Mouse (Mus musculus) CD4-positive, CD25-positive, alpha-beta regulatory T cell, adult 2 months (primary cell): ENCODE results near the gene Impg1.
A peak's percentile ranks its signal among the peaks of the same experiment; 100 is the strongest.

Experiments
- DNase-seq: peaks from one replicate; pipeline ENCODE4 v3.0.0-alpha.2; 2012; ENCODE audit warnings: low read depth, low spot score

Gene Impg1

DNA sequence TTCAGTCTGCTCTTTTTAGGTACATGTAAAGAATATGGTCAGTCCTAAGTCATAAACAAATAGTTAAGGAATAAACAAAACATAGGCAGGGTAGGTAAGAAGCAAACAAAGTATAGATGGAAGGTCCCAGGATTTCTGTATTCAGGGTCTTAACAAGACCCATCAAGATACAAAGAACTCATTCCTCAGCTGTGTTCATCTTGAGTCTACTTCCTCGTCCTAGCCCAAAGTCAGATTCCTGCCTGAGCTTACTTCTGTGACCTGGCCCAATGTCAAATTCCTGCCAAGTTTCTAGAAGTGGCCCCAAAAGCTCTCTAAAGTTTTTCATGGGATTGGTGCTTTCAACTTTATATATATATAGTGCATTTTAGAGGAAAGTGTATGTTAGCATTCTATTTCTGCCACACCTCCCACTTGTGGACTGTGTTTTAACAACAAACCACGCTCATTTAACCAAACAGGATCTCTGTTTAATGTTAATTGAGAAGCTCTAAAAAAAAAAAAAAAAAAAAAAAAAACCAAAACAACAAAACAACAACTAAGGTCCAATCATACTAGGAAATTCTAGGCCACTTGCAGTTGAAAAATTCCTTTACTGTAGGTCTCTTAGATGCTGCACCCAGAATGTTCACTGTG lies 180.6 kb downstream of the Impg1 start:
- DNase-seq = no peak

DNA sequence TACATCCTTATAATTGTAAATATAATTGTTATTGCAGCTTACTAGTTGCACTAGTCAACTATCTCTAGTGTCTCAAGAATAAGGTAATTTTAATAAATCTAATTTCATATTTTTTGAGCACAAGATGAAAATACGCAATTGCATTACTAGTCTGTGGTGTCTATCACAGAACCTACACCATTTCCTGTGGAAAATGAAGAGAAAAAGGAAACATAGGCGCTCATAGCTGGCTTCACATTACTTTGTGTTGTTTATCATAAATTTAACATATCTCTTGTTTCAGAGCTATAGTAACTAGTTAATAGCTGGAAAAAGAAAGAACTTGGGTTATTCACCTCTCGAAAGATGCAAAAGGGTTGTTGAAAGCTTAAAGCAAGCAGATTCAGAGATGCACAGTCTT lies 182.9 kb downstream of the Impg1 start:
- DNase-seq = peak; percentile 41

DNA sequence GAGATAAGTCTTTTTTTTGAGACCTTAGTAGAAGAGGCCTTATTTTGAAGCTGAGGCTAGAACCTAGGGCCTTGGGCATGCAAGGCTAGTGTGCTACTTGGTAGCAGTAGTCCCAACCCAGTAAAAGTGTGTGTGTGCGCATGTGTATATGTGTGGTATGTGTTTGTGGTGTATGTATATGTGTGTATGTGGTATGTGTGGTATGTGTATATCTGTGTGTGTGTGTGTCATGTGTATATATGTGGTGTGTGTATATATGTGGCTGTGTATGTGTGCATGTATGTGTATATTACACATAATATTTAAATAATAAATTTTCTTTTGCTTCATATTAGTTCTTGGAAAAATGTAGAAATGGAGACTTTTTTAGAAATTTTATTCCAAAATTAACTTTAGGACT lies 184.6 kb downstream of the Impg1 start:
- DNase-seq = no peak

DNA sequence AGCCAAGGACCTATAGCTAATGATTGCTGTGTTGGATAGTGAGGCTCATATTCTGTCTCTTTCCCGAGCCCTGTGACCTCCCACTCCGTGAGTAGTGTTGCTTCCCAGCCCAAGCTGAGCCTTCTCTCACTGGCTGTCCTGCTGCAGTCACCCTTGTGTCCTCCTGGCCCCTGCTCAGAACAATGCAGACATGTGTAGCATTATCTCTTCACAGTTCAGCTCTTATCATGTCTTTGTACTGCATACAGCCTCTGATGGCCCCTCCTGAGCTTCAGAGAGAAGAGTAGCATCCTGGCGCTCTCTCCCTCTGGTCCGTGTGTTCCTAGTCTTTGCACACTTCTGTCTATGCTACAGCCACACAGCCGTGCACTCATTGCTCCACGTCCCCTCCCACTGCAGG lies 187.5 kb downstream of the Impg1 start:
- no peak for DNase-seq

DNA sequence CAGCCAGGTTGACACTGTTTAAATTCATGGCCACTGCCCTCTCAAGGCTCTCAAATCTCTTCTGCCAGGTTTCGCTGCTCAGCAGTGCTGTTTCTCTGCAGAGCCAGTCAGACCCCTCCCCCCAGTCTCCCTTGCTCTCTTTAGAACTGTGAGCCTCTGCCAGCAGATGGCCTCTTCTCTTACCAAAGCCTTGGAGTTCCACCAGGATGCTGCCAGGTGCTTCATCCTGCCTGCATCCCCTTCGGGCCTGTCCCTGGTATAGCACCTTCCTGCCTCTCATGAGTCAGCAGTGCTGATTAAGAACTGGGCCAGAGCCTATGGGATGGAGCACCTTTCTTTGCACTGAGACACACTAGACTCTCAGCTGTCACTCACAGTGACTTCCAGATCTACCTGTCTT lies 188.1 kb downstream of the Impg1 start:
- DNase-seq = no peak

DNA sequence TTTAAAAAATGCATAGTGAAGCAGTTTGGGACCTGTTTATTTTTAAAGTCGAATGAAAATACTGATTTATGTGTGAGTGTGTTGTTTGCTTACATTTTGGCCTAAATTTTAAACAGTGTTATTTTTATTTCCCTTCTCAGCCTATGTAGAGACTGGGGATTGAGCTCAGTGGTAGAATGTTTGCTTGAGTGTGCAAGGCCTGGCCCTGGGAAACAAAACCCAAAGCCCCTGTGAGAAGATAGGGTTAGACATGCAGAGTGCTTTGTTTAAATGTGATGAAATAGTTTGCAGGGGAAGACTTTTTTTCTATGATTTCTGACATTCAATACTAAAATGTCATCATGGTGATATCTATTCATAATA lies 189.5 kb downstream of the Impg1 start:
- DNase-seq = no peak

DNA sequence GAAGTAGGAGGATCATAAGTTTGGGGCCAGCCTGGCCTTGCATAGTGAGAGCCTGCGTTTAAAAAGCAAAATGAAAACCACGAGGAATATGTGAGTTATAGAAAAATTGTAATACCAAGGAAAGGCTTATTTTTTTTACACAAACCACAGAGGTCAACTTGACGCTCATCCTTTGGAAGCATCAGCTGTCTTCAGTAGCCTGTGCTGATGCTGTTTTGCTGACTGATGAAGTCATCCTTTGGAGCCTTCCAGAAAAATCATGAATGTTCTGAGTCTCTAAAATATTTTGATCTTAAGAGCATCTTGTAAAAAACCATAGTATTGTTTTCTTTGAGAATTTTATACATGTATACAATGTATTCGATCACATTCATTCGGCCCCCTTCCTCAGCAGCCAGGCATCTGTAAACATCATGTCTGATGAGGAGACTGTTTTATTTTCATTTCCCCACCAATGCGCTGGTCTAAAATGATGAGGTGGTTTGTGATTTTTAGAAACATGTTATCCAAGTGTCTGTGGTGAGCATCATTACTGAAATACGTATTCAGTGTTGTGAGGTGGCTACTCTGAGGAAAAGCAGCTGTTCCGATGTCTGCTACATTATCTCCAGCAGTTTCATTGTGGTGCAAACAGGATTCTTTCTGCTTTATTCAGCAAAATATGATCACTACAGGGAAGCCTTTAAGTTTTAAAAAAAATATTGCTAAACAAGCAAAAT lies 190.1 kb downstream of the Impg1 start:
- no peak for DNase-seq

DNA sequence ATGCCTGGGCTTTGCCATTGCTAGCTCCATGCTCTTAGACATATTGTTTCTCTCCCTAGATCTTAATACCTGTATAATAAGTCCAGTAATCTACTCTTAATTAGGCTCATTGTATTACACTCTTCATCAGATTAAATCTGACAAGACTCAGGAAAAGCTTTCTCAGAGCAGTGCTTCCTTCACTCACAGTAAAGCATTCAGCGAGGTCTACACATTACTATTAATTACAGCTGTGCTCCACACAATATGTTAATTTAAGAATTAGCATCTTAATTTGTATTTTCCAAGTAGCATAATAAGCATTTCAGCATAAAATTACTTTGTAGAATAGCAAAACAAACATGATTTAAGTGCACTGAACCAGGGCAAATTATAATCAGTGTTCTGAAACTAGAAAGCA lies 192.3 kb downstream of the Impg1 start:
- no peak for DNase-seq

DNA sequence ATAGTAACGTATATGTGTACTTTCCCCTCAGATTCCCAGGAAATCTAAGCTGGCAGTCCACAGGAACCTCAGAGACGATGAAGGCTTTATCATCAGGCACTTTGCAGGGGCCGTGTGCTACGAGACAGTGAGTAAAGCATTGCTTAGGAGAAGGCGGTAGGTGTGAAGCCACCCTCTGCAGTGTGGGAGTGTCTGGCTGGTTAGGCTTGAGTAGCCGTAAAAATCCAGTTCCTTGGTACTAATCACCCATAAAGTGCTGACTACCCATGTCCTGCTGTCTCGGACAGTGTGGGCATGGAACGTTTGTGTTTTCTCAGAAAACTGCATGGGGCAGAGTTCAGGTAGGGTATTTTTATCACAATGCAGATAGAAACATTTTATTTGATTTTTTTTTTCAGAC lies 195.7 kb downstream of the Impg1 start:
- no peak for DNase-seq

DNA sequence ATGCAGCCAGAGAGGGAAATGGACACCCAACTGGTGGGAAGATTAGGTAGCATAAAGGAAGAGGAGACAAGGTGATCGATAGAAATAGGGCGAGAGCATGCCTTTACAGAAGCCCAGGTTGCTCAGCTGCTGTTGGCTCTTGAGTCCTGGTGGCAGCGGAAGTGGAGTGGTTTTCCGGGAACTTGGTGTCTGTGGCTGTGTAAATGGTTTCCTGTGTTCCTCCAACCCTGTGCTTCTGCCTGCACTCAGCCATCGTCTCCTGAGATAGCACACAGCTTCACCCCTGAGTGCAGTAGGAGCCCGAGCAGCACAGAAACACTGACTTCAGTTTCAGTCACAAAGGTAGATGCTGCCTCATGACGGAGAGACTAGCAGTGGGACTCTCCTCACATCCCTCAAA lies 198.8 kb downstream of the Impg1 start:
- peak; percentile 79 for DNase-seq

DNA sequence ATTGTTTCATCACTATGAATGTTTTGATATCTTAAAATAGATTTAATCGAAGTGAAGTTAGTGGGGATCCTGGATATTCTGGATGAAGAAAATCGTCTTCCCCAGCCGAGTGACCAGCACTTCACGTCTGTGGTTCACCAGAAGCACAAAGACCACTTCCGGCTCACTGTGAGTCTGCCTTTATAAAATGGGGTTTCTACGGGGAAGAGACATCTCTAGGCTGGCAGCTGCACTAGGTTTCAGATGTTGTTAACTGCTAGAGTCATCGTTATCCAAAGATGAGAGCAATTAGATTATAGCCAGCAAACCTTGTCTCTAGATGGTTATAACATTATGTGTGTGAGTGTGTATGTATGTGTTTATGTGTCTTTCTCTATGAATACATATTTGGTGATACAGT lies 199.2 kb downstream of the Impg1 start:
- DNase-seq = peak; percentile 38
